Mouse (Mus musculus): ENCODE measurements around the gene Cstb.

DNA sequence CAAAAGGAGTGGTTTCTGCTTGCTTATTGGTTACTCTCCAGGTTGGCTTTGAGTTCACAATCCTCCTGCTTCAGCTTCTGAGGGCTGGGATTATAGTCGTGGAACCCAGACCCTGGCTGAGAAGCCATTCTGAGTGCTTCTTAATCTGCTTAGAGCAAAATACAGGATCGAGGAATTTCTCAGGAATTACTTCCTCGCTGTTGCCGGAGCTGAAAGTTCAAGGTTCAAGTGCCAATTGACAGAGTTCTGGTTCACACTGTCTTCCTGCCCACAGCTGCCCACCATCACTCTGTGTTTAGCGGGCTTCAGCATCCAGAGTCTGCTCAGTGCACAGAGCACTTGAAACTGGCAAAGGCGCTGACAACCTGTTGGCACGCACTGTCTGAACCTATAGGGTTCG is 49.3 kb downstream of the Cstb start:
- TF ChIP-seq CTCF (IDR thresholded peaks at IDR 0.05) (no peak), EP300 (IDR thresholded peaks at IDR 0.05) (no peak)

All from lung, postnatal 0 days (tissue).